Mouse (Mus musculus) E14TG2a.4 (cell line): ENCODE results near the gene Irx4.

Experiments used
- H3K27me3 ChIP-seq: 2 replicates; pipeline ENCODE4 v1.6.1; 2014; ENCODE audit warnings: low read length, control low read depth; ENCODE audit not compliant: insufficient read depth
- H3K36me3 ChIP-seq: 2 replicates; pipeline ENCODE4 v1.6.1; 2014; ENCODE audit warnings: low read length, control low read depth; ENCODE audit not compliant: insufficient read depth
- H3K4me1 ChIP-seq: replicated peaks from 2 replicates; pipeline ENCODE4 v1.6.1; 2014; ENCODE audit warnings: low read depth, low read length, control low read depth
- H3K4me3 ChIP-seq: replicated peaks from 2 replicates; pipeline ENCODE4 v1.5.1; 2014; ENCODE audit warnings: mild to moderate bottlenecking, low read length
- H3K9me3 ChIP-seq: 2 replicates; pipeline ENCODE4 v1.6.1; 2014; ENCODE audit warnings: low read length, control low read depth
- CTCF ChIP-seq: conservative IDR thresholded peaks from 2 replicates; pipeline ENCODE4 v1.5.1; 2014; ENCODE audit warnings: low read length
- NANOG ChIP-seq: IDR thresholded peaks from 2 replicates; pipeline ENCODE4 v1.6.1; 2014; ENCODE audit warnings: borderline replicate concordance, low read length, mixed read lengths
- POU5F1 ChIP-seq: IDR thresholded peaks from 2 replicates; pipeline ENCODE4 v1.6.1; 2014; ENCODE audit warnings: low read length, borderline replicate concordance

Irx4 gene

DNA sequence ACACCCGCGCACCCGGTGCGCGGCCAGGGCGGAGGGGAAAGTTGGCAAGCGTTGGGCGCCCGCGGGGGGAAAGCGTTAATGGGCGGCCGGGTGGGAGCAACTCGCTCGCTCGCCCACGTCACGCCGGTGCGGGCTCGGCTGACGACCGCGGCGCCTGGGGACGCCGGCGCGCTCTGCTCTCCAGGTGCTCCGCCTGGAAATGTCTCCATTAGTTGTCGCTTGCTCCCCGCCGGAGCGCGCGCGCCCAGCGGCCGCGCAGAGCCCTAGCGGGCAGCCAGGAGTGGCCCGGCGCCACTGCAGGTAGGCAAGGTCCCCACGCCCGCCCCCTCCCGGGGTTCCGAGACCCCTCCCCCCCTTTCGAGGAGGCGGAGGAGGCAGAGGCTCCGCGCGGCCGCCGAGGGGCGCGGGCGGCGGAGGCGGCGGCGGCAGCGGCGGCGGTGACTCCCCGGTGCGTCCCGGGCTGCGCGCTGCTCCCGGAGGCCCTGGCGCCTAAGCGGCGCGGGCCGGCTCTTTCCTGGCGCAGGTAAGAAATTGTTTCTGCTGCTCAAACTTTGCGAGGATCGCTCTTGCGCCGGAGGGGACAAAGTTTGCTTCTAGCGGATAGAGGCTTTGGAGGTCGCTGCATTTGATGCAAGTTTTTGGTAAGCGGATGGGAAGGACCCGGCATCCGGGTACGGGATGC lies at the start of gene Irx4:
TSS of gene Irx4 (plus strand) at position 126 of the 682 bp plus-strand sequence.
- H3K36me3 ChIP-seq: no peaks in the 10 kb centered on the region
- TF ChIP-seq POU5F1 (no peak), CTCF (no peak), NANOG (no peak)
- H3K4me3 ChIP-seq: peak within 1 kb of the TSS; percentile 74
- peaks cover 95% of the 10 kb centered on the region for H3K27me3 ChIP-seq
- H3K4me1 ChIP-seq: peaks cover 68% of the 10 kb centered on the region
- H3K9me3 ChIP-seq: no peaks in the 10 kb centered on the region

DNA sequence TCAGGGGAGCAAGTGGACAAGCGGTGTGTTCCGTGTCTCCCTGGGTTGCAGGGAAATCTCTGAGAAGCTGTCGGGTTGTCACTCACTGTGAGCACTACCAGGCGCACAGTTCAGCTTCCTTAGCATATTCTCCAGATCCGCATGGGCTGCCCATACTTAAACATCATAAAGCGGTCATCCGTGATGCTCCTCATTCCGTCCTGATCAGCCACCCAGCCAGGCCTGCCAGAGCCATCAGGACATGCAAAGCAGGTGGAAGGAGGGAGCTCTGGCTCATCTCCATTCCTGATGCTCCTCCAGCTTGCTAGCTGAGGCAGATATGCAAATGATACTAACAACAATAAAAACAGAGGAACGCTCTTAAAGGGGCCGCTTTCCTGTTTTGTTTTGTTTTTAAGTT lies 46.0 kb upstream of the Irx4 start:
- H3K9me3 ChIP-seq: peaks cover 12% of the 10 kb centered on the region; the same call in 1 of the 2 replicates
- H3K36me3 ChIP-seq: no peaks in the 10 kb centered on the region
- no peaks in the 10 kb centered on the region for H3K27me3 ChIP-seq
- no peak for TF ChIP-seq NANOG
- no peak for TF ChIP-seq POU5F1
- TF ChIP-seq CTCF: no peak
- no peaks in the 10 kb centered on the region for H3K4me1 ChIP-seq
- no peak overlapping the region for H3K4me3 ChIP-seq

DNA sequence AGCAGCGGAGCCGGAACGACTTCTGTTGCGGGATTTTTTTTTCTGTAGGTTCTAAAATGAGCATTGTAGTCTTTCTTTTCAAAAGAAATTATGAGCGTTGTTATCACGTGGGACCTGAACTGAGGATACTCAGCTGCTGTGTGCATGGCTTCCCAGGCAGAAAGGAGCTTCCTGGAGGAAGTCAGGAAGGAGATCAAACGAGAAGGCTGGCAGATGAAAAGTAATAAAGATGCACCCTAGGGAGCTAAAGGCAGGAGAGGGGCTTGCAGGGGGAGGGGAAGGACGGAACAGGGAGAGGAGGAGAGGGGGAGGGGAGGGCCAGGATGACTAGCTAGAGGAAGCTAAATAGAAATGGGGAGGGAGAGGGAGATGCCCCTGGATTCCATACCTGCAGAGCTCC lies 23.8 kb upstream of the Irx4 start:
- H3K27me3 ChIP-seq: no peaks in the 10 kb centered on the region
- H3K9me3 ChIP-seq: no peaks in the 10 kb centered on the region
- no peaks in the 10 kb centered on the region for H3K36me3 ChIP-seq
- H3K4me3 ChIP-seq: no peak overlapping the region
- no peaks in the 10 kb centered on the region for H3K4me1 ChIP-seq
- TF ChIP-seq NANOG (no peak), CTCF (no peak), POU5F1 (no peak)

DNA sequence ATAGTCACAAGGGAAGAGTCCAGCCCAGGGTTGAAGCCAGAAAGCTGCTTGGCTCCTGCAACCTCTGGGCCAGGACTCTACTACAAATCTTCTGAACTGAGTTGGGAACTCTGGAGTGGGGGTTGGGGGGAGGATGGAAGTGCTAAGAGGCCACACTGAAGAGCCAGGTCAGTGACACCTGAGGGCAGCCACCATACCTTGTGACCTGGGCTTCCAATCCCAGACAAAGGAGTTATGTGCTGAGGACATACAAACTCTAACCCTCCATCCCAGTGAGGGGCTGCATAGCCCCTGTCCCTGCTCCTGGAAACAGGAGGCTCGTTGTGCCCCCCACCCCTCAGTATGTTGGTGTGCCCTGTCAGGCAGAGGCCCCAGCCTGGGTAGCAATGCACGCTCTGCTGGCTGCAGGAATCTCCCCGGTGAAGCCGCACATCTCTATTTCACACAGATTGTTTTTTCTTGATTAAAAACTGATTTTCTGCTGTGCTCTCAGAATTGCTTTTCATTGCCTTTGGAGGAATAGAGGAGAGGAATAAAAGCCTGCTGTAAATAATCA lies 21.0 kb upstream of the Irx4 start:
- TF ChIP-seq NANOG (no peak), CTCF (no peak), POU5F1 (no peak)
- H3K9me3 ChIP-seq: no peaks in the 10 kb centered on the region
- H3K4me1 ChIP-seq: no peaks in the 10 kb centered on the region
- no peak overlapping the region for H3K4me3 ChIP-seq
- no peaks in the 10 kb centered on the region for H3K27me3 ChIP-seq
- no peaks in the 10 kb centered on the region for H3K36me3 ChIP-seq

DNA sequence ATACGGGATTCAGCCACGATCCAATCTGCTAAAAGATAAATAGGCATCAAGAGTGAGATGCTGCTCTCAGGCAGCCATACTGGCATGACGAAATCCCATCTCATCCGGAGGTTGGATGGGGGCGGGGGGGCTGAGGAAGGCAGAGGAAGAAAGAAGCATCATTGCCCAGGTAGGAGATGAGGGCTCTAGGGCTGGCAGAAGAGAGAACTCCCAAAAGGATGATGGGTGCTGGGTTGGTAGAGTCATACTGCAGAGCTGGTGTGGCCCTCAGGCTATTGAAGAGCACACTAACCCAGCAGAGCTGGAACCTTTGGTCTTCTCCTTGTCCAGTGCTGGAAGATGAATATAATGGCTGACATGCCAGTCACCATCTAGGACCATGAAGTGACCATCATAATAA lies 17.7 kb upstream of the Irx4 start:
- Histone ChIP-seq H3K4me3 (no peak overlapping the region), H3K27me3 (no peaks in the 10 kb centered on the region; the same call in 1 of the 2 replicates), H3K36me3 (no peaks in the 10 kb centered on the region), H3K9me3 (no peaks in the 10 kb centered on the region), H3K4me1 (no peaks in the 10 kb centered on the region)
- no peak for TF ChIP-seq POU5F1
- TF ChIP-seq NANOG: no peak
- no peak for TF ChIP-seq CTCF

DNA sequence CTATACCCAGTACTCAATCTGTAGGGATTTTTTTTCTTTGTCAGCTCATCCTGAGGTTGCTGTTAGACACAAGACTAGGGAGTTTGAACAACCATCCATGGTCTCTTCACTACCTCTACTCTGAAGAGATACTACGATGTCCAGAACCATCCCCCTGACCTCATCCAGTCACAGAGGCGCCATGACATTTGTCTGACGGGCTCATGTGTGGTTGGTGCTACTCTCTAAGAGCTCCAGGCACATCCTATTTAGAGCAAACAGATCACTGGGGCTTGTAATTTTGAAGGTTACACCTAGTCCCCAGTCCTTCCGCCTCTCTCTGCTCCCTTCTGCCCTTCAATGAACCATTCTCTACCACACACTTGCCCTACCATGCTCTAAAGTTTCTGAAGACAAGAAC lies 13.3 kb upstream of the Irx4 start:
- Histone ChIP-seq H3K27me3 (peaks cover 26% of the 10 kb centered on the region), H3K9me3 (no peaks in the 10 kb centered on the region), H3K36me3 (no peaks in the 10 kb centered on the region), H3K4me1 (peaks cover 9% of the 10 kb centered on the region; the same call in 1 of the 2 replicates), H3K4me3 (no peak overlapping the region)
- no peak for TF ChIP-seq CTCF
- TF ChIP-seq NANOG: no peak
- no peak for TF ChIP-seq POU5F1

DNA sequence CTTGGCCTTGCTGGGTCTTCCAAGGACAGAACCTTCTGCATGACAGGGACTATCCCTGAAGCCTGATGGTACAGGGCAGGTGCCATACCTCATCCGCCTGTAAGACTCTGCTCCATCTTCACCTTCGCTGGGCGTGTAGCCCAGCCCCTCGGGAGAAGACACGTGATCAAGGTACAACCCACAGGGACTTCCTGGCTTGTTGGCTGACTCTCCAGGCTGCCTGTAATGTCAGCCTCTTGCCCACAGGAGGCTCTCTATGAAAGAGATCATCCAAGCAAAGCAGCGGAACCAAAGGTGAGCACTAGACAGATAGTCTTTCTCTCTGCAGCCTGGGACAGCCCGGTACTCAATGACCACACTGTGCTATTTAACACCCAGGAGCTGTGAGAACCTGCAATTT lies 9.1 kb upstream of the Irx4 start:
- TF ChIP-seq NANOG (no peak), CTCF (peak; percentile 77)
- H3K4me1 ChIP-seq: peaks cover 10% of the 10 kb centered on the region; the same call in 1 of the 2 replicates
- H3K9me3 ChIP-seq: no peaks in the 10 kb centered on the region
- peaks cover 45% of the 10 kb centered on the region for H3K27me3 ChIP-seq
- H3K36me3 ChIP-seq: no peaks in the 10 kb centered on the region
- H3K4me3 ChIP-seq: no peak overlapping the region

DNA sequence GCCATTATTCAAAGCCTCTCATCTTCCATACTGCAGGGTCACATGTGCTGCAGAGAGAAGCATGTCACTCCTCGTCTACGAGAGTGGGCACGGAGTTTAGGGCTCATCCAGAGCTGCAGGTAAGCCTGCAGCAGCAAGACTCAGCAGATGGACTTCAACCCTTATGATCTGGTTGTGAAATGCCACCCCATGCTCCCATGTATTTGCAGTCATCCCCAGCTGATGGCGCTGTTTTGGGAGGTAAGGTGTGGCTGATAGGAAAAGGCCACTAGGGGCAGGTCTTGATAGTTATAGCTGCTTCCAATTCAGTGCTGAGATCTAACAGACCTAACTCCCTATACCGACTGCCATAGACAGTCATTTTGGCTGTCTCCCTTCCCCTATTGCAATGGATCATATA lies 8.3 kb upstream of the Irx4 start:
- no peaks in the 10 kb centered on the region for H3K9me3 ChIP-seq
- TF ChIP-seq CTCF (peak; percentile 51), POU5F1 (no peak)

DNA sequence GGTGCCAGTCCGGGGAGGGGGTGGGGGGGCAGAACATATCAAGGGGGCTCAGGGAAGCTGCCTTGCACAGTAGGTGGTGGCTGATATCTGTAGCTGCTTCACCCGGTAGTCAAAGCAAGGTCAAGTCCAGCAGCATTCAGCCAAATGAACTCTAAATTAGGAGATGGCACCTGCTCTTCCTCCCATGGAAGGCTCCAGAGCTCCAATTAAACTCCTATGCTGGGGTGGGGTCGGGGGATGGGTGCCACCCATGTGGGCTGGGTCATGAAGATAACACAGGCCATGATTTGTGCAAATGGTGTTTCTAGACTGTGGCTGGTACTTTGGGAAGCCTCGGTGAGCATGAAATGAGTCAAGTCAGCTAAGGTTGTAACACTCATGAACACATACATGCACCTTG lies 1.9 kb upstream of the Irx4 start:
- Histone ChIP-seq H3K4me1 (peaks cover 47% of the 10 kb centered on the region), H3K9me3 (no peaks in the 10 kb centered on the region), H3K36me3 (no peaks in the 10 kb centered on the region), H3K4me3 (no peak overlapping the region), H3K27me3 (peaks cover 88% of the 10 kb centered on the region)
- TF ChIP-seq NANOG (no peak), POU5F1 (no peak), CTCF (no peak)

More for the DNA sequence above, 8.3 kb upstream of the Irx4 start:
- Histone ChIP-seq H3K27me3 (peaks cover 52% of the 10 kb centered on the region), H3K4me3 (no peak overlapping the region), H3K36me3 (no peaks in the 10 kb centered on the region), H3K4me1 (peaks cover 10% of the 10 kb centered on the region; the same call in 1 of the 2 replicates)
